Mouse (Mus musculus) lung, postnatal 10 days (tissue): Measurements from ENCODE around the gene Taf5.

Source experiments
- DNase-seq: peaks from one replicate; pipeline ENCODE4 v3.0.0; 2021

Gene Taf5

DNA sequence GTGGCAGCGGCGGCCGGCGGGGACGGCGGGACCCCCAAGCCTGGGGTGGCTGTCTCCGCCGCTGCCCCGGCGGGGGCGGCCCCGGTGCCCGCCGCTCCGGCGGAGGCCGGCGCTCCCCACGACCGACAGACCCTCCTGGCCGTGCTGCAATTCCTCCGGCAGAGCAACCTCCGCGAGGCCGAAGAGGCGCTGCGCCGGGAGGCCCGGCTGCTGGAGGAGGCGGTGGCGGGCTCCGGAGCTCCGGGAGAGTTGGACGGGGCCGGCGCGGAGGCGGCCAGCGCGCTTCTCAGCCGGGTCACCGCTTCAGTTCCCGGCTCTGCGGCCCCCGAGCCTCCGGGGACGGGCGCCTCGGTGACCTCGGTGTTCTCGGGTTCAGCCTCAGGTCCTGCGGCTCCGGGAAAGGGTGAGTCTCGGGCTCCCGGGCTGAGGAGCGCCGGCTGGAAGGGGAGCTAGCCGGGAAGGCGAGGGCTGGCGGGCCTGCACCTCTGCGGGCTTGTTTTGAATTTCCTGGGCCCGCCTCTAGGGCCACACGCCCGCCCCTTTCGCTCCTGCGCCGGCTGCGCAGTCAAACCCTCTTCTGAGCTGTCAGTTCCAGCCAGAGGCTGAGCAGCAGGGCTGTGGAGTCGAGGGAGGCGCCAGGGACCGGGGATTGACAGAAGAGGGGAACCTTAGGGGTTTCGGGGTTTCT, 522 bp downstream of the Taf5 start:
- peak; percentile 92 for DNase-seq

- DNase-seq, result no peak
Measured at GRCm38 (mm10) chr19:47088226-47088625, 20.7 kb downstream of the Taf5 start.

- peak; percentile 6 for DNase-seq
Measured at GRCm38 (mm10) chr19:47089718-47090525, 22.4 kb downstream of the Taf5 start.

DNA sequence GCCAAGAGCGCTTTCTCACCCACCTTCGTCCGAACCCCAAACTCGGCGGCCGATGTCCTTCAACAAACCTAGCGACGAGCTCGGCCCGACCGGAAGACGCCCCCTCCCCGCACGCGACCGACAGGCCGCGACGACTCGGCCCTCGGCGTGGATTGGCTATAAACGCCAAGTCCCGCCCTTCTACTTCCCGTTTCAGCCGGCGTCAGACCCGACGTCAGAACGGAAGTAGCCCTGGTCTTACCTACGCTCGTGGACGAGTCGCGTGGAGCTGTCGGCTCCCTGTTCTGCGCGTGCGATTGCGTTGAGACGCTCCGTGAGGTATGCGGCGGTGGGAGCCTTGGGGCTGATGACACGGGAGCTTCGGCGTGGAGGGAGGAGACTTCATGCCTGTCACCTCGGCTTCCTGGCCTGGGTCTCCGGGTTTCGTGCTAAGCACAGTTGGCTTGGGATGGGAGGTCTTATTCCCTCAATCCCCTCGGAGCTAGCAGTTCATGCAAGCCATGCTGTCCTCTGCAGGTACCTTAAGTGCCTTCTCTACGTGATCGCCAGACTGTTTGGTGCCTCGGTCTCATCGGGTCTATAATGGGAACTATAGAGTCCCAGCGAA, 23.1 kb downstream of the Taf5 start, which contains the start of the genes Usmg5 and Pdcd11:
TSS of gene Usmg5 (minus strand) at position 98 of the 607 bp plus-strand sequence.
TSS of gene Pdcd11 (plus strand) at position 219 of the 607 bp plus-strand sequence.
- DNase-seq, result peak; percentile 97

DNA sequence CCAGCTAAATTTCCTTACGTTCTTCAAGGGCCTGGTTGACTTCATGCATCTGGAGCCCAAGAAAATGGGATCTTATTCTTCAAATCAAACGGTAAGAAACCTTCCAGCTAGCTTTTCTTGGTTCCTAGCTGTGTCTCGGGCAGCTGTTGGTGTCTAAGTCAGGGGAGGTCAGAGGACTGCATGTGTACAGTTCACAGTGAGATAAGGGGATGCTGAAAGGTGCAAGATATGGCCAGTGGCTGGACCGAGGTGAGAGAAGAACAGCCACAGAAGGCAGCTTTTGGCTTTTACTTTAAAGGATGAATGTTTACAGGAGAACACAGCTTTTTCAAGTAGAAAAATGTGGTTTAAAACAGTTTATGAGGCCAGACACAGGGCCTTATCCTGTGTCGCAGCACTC, 33.5 kb downstream of the Taf5 start:
- no peak for DNase-seq

- no peak for DNase-seq
Measured at GRCm38 (mm10) chr19:47104641-47105271, 37.2 kb downstream of the Taf5 start.

DNA sequence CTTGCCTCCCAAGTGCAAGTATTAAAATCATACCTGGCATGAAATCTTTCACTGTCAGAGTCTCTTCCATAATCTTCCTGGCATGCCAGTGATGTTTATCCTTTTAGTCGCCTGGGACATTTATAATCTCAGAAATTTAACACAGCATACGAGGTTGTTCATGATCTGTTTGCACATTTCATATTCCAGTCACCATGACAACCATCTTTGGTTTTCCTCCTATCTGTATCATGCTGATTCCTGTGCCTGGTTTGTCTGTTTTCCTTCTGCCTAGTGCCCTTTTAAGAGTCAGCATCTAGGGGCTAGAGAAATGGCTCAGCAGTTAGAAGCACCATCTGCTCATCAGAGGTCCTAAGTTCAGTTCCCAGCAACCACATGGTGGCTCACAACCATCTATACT, 51.1 kb downstream of the Taf5 start:
- no peak for DNase-seq

DNA sequence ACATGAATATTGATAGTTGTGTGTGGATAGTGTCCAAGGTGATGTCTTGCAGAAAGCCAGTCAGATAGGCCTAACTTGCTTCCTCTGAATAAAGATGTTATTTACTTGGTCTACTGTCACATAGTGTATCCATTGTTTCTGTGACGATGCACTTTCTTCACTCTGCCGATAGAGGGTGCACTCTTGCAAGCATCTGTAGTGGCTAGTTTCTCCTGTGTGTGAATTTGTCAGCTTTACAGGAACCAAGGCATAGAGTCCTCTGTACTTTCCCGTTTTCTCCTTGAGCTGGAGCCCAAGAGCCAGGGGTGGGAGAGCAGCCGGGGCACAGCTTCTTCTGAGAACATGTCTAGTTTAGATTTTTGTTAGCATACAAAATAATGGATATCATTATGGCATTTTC, 53.5 kb downstream of the Taf5 start:
- peak; percentile 45 for DNase-seq

DNA sequence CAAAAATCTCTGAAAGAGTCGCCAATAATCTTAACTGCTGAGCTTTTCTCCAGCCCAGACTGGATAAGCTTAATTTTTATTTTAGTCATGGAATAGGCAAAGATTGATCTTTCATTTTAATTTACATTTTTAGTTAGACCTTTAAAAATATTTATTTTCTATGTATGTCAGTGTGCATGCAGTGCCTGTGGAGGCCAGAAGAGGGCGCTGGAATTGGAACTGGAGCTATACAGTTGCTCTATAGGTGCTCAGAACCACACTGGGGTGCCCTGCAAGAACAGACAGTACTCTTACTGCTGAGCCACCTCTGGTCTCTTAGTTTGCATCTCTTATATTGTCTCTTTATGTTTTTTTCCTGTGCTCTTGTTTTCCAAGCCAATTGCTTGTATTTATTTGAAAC, 55.3 kb downstream of the Taf5 start:
- peak; percentile 34 for DNase-seq

DNA sequence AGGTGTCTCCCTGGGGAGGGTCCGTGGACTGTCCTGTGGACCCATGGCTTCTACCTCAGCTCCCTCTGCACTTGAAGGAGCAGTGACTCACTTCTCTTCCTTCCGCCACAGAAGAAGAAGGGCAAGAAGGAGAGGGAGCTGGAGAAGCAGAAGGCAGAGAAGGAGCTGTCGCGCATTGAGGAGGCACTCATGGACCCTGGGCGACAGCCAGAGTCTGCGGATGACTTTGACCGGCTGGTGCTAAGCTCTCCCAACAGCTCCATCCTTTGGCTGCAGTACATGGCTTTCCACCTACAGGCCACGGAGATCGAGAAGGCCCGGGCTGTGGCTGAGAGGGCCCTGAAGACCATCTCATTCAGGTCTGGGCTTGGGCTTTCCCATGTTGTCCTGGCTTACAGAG, 60.6 kb downstream of the Taf5 start:
- no peak for DNase-seq

DNA sequence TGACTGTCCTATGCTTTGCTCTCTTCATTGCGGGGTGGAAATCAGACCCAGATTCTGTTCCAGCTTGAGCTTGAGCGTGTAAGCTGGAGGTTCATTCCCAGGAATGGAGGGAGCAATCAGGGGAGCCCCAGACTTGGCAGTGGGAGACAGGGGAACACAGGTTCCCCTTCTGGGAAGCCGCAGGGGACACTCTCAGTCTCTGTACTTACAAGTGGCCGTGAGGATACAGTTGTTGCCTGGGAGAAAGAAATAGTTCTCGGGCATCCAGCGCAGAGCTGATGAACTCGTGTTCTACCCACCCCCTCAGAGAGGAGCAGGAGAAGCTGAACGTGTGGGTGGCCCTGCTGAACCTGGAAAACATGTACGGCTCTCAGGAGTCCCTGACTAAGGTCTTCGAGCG, 61.3 kb downstream of the Taf5 start:
- no peak for DNase-seq

DNA sequence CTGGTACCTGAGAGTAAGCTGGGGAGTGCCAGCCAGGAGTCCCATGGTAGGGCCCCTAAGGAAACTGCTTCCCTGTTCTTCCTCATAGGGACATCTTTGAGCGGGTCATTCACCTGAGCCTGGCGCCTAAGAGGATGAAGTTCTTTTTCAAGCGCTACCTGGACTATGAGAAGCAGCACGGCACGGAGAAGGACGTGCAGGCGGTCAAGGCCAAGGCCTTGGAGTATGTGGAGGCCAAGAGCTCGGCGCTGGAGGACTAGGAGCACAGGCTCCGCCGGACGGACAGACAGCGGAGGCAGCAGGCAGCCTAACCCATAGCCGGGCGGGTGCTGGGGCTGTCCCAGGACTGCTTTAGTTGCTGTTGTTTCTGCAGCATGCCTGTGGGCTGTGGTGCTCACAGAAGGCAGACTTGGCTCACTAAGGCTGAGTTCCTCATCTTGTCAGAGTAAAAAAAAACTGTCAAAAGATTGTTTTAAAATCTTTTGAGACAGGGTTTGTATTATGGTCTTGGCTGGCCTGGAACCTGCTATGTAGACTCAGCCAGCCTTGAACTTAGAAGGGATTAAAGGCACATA, 63.1 kb downstream of the Taf5 start:
- DNase-seq, result no peak
